Mouse (Mus musculus): Measurements from ENCODE around the gene Msi1.
A peak's percentile ranks its signal among the peaks of the same experiment; 100 is the strongest.

The Msi1 gene

DNA sequence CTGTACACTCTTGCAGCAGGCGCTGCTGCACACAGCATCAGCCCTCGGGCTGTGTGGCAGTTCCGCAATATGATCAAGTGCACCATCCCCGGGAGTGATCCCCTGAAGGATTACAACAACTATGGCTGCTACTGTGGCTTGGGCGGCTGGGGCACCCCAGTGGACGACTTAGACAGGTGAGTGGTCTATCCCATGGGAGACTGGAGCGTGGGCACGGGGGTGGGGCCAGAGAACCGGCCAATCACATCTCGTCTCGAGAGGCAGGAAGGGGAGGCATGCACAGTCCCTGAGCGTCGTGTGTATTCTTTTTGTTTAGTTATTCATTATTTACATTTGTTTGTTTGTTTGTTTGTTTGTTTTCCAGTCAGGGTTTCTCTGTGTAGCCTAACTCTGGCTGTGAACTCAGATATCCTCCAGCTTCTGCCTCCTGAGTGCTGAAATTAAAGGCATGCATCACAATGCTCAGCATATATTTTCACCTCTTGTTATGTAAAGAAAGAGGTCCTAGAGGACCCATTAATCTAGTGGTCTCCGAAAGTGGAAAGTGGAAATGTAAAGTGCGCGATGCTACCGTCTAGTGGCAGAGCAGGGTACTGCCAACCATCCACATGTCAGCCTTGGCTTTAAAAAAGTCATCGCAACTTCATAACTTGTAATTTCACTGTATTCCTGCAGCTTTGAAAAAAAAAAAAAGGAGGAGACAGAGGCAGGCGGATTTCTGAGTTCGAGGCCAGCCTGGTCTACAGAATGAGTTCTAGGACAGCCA lies 41.5 kb downstream of the Msi1 start:
- DNase-seq, result peak; percentile 77

DNA sequence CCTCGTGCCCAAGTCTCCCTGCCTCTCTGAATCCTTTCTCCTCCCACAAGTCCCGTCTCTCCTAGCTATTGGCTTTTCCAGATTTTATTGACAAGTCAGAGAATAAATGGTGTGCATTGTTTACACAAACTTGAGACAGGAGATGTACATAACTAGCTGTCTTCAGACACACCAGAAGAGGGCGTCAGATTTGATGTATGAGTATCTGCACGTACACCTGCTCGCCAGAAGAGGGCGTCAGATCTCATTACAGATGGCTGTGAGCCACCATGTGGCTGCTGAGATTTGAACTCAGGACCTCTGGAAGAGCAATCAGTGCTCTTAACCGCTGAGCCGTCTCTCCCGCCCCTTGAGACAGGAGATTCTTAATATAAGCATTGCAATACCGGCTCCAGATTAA lies 43.8 kb downstream of the Msi1 start:
- DNase-seq, result no peak

DNA sequence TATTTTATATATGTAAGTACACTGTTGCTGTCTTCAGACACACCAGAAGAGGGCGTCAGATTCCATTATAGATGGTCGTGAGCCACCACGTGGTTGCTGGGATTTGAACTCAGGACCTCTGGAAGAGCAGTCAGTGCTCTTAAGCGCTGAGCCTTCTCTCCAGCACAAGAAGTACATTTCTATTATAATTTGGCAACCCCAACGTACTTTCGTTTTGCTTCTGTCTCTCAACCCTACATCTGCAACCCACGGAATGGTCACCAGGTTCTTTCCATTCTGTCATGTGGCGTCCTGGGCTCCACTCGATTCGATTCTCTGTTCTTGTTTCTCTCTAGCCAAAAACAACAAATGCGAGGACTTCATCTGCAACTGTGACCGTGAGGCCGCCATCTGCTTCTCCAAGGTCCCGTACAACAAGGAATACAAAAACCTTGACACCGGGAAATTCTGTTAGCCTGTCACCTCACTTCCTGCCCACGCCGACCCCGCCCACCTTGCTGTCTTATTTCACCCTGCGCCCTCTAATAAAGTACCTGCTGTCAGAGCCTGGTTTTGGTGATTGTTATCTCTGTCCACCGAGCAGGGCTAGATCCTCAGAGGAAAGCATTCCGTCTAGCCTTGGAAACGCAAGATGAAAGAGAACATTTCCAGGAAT lies 44.9 kb downstream of the Msi1 start:
- DNase-seq, result no peak

DNA sequence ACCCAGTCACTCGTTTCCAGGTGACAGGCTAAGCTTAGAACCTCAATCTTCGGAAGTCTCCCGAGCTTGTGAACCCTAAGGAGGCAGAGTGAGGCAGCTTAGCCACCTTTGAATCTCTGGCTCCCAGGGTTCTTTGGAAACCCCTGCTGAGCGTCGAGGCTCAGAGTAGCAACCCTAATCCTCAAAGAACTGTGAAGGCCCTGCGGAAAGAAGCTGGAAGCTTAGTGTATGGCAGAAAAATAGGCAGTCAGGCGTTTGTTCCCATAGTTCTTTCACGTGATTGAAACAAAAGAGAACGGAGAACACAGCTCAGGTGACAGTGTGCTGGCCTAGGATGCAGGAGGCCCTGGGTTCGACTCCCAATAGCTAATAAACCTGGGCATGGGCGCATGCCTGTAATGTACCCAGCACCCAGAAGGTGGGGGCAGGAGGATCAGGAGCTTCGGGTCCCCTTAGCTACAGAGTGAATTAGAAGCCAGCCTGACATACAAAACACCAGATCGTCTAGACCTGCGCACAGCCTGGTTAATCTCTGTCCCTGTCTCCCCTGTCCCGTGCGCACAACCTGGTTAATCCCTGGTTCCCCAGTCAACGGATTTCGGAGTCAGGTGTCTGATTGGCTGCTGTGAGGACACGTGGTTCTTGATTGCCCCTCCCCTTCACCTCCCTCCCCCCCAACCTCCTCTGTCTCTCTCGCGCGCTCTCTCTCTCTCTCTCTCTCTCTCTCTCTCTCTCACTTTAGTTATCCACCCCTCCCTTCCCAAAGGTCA lies 46.1 kb downstream of the Msi1 start:
- DNase-seq, result peak; percentile 50

DNA sequence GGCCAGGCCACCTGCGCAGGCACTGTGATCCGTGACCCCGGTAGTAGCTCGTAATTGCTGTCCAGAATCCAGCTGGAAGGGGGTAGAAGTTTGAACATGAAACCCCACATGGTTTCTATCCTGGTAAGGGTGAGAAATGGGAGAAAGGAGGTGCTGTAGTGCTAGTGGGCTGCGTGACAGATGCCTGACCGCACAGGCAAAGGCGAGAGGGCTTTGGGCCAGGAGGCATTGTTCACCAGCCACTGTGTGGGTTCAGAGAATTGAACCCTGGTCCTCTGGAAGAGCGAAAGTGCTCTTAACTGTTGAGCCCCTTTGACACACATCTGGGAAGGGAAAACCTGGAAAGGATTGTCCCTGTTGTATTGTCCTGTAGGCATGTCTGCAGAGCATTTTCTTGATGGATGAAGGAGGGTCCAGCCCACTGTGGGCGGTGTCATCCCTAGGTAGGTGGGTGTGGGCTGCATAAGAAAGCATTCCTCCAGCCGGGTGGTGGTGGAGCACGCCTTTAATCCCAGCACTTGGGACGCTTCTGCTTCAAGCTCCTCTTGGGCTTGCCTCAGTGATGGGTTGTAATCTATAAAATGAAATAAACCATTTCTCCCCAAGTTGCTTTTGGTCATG lies 46.8 kb downstream of the Msi1 start:
- DNase-seq, result no peak

DNA sequence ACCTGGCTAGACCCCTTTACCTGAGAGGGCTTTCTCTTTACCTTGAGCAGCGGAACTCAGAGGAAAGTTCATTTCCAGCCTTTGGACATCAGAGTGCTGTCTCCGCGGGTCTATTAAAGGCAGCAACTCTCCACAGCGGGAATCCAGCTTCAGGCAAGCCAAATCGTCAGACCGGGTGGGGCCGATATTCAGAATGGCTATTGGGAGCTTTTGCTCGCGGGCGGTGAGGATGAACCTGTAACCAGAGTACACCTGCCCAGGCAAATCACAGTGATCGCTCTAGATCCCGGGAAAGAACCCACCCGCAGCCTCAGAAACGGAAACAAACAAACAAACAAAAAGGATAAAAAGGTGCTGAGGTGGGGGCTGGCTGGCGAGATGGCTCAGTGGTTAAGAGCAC lies 50.2 kb downstream of the Msi1 start:
- DNase-seq, result no peak

DNA sequence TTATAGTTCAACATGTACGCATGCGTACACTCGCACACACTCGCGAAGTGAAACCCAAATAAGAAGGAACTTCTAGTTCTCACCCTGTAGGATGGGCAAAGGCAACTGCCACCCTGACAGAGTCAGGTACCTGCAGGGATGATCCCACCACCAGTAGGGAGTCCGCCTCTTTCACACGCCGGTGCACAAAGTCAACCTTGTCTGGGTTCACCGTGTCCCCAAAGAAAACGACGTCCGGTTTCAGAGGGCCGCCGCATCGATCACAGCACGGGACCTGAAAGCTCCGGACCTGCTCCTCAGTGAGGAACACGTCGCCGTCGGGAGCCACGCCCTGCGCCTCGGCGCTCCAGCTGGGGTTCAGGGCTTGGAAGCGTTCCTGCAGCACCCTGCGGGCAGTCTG lies 50.7 kb downstream of the Msi1 start:
- no peak for DNase-seq

DNA sequence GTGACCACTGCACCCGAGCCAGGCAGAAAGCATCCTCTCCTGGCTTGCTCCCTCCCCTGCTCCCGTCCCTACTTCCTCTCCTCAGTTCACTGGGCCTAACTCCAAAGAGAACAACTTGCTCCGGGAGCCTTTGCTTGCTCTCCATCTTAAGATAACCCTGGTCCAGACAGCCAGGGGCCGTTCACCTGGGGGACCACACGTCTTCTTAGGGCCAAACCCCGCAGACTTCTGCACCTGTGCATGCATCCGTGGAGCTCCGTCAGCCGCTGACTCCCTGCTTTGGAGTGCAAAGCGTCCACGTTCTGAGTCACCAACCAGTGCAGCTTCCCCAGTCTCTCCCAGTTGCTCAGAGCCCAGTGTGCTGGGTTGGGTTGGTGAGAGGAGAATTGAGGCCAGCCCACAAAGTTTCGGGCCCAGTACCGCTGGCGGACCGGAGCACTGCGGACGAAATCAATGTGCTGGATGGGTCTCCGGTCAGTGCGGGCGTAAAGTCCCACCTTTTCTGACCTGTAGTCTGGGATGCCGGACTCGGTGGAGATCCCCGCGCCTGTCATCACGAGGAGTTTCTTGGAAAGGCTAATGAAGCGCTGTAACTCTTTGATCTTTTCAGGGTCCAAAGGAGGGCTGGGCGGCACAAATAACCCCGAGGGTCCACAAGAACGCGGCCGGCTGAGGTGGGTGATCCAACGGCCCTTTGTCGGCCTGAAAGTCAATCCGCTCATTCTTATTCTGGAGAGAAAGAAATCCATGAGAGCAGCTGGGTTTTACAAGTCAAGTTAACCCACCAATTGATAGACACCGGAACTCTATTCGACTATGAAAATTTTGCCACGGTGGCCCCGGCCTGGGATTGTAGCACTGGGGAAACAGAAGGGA lies 53.2 kb downstream of the Msi1 start:
- DNase-seq, result no peak

DNA sequence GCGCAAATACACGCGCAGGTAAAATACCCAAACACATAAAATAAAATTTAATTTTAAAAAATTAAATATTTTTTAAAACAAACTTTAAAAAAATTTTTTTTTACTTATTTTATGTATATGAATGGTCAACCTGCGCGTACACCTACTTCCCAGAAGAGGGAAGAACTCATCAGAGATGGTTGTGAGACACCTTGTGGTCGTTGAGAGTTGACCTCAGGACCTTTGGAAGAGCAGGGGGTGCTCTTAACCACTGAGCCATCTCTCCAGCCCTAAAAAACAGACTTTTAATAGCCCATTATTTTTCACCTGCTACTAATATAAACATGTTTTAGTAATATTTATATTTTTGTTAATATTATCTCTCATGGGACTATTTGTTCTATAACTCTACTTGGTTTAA lies 54.0 kb downstream of the Msi1 start:
- no peak for DNase-seq

DNA sequence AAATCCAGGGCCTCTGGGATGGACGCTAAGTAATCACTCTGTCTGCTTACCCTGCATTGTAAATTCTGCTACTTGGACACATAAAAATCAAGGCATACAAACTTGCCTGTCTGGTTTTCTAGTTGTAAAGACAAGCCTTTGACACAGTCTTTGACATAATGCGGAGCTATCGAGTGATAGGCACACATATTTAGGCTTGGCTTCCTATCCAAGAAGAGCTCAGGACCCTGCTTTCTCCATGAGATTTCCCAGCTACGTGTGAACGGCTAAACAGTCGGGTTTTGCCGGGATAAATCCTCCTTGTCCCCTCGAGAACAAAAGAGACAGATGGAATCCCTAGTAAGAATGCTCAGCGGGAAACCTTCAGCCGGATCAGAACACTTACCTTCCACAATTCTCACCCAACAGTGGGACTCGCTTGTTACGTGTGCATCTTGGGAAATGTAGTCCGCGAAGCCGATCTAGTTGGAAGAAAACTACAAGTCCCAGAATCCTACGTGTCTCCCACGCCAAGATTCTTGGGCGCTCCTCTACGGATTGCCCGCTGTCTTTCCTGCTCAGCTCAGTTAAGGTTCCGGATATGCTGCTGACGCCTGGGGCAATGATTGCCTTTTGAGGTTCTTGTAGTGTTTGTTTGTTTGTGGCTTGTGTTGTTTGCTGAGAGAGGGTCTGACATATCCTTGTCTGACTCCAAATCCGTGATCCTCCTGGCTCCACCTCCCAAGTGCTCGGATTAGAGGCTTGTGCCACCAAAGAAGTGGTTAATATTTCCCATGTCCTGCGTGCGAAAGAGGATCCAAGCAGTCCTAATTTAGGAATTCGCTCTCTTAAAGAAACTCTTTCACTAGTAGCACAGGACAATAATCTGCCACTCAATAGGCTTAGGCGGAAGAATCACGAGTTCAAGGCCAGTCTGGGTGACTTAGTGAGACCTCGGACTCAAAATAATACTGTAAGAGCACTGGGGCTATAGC lies 54.8 kb downstream of the Msi1 start, which contains the start of gene Sirt4:
Sirt4 (minus strand) TSS at position 779 of the 974 bp plus-strand sequence.
- peak; percentile 97 for DNase-seq

DNA sequence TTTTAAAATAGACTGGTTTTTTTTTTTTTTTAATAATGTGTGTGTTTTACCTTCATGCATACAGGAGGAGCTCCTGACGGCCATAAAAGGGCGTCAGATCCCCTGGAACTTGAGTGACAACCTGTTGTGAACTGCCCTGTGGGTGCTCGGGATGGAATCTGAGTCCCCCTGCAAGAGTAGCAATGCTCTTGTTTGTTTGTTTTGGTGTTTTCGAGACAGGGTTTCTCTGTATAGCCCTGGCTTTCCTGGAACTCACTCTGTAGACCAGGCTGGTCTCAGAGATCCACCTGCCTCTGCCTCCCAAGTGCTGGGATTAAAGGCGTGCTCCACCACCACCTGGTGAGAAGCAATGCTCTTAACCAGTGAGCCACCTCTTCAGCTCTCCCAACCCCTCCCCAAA lies 55.6 kb downstream of the Msi1 start:
- DNase-seq, result no peak

DNA sequence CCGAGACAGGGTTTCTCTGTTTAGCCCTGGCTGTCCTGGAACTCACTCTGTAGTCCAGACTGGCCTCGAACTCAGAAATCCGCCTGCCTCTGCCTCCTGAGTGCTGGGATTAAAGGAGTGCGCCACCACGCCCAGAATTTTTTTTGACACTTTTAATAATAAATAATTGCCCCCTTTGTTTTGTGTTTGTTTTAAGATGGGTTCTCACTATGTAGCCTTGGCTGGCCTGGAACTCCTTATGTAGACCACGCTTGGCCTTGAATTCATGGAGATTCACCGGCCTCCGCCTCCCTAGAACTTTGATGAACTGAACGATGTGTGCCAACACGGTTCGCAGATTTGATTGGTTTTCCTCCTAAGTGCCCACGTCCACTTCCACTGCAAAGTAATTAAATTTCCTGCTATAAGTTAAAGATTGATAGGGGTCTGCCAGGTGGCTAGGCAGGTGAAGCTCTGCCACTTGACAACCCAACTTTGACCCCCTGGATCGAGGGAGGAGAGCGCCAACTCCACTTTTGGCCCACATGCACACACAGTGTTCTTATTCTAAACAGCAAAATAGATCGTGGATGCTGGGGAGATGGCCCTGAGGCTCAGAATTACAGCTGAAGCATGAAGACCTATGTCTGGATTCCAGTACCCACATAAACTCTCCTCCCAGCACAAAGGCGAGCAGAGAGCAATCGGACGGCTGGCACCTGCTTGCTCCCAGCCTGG lies 56.2 kb downstream of the Msi1 start:
- DNase-seq, result no peak

DNA sequence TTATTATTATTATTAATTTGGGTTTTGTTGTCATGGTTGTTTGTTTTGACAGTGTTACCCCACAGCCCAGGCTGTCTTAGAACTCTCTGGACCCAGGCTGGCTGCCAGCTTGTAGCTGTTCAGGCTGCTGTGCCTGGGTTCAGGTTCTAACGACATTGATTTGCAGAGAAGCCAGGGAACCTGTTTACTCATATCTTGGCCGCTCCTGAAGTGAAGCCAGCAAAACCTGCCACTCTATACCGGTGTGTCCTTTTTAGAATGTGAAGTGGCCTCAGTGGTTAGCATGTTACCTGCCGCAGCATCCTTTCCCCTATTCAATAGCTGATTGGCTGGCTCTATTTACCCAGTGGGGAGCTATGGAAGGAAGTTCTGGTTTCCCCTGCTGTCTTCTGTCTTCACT lies 57.3 kb downstream of the Msi1 start:
- DNase-seq, result no peak

DNA sequence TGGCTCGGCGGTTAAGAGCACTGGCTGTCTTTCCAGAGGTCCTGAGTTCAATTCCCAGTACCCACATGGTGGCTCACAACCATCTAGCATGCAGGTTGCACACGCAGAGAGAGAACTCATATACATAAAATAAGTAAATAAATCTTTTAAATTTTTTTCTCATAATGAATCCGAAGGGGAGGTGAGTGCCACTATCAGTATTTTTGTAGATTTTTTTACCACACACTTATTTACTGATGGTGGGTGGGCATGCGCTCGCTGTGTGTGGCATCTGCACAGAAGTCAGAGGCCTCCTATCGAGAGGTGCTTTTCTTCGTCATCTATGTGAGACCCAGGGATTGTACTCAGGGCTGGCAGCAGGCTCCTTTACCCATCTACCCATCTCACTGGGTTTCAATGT lies 58.0 kb downstream of the Msi1 start:
- DNase-seq, result no peak

DNA sequence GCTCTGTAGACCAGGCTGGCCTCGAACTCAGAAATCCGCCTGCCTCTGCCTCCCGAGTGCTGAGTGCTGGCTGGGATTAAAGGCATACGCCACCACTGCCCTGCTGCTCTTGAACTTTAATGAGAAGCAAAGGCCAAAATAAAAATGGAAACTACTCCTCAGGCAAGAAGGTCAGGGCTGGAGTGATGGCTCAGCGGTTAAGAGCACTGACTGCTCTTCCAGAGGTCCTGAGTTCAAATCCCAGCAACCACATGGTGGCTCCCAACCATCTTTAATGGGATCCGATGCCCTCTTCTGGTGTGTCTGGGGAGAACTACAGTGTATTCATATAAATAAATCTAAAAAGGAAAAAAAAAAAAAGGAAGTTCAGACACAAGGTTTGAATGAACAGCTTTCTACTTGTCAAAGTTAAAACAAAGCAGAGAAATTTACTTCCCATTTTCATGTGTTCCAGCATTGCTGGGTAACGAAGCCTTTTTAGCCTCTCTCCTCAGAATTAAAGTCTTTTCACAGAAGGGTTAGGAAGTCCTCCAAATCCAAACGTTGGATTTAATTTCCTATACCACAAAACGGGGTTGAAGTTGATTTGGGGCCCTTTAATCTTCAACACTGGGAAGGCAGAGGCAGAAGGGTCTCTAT lies 58.7 kb downstream of the Msi1 start:
- DNase-seq, result no peak

DNA sequence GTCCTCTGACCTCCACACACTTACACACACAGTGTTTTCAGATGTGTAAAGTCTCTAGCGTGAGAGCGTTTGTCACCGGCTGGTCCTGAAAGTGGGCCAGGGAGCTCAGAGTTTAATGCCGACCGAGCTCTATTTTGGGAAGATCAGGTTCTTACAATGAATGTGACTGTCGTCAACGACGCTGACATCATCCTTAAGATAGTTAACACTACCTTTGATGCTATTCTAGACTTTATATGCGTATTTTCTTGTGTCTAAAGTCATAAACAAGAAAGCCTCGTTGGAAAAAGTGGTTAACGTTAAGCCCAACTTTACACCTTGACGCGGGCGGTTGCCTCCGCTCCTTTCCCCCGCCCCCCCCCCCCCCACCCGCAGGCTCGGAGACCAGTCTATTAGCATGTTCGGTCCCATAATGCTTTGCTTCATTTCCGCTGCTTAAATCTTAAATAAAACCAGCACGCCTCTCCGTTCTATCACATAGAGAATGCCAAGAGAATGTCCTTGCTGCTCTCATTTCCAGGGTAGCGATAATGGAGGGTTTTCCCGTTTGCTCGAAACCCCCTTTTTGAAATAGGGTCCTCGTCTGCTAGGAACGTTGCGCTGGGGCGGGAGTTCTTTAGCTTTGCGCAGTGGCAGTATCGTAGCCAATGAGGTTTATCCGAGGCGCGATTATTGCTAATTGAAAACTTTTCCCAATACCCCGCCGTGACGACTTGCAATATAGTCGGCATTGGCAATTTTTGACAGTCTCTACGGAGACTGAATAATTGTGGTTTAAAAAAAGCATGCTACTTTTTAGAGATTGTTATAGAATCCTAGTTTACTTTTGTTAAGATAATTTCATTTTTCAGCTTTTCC lies 59.7 kb downstream of the Msi1 start:
- DNase-seq, result peak; percentile 90

DNA sequence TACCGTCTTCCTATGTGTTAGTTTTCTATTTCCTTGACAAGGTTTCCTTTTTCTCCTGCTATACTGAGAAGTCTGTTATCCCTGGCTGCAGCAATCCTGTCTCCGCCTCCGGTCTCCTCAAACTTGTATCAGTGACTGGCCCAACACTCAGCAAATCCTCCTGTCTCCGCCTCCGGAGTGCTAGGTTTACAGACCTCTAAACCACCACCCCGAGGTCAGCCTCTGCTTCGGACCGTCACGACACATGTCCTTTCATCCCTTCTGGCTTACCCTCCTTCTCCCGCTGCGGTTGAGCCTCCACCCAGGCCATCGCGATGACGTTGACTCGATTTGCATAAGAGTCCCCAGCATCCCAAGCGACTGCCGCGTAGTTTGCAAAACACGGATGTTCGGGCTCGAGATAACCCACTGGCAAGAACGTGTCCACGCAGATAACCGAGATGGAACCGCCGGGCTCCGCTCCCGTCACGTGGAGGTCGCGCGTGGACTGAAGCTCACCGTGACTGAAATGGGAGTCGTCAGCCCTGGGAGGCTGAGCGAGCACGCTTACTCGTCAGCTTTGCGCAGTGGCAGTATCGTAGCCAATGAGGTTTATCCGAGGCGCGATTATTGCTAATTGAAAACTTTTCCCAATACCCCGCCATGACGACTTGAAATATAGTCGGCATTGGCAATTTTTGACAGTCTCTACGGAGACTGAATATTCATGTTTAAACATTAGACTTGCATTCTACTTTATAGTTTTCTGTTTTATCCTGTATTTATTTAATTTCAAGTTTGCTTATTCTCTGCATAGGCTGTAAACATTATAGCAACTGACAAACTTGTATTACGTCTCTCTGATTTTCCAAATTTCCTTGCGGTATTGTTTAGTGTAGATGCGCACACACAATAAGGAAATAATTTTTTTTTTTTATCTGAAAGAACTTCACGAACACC lies 60.6 kb downstream of the Msi1 start:
- DNase-seq, result peak; percentile 92

DNA sequence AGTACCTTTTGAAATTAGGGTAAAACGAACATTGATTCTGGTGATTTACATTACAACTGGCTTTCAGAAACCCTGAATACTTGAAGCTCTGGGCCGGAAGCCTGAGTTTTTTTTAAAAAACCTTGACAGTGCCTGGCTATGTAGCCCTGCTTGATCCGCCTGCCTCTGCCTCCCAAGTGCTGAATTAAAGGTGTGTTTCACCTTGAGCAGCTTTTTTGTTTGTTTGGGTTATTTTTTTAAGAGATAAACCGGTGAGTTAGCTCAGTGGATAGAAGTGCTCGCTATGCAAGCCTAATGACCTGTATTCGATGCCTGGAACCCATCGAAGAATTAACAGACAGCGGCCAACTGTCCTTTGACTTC lies 61.2 kb downstream of the Msi1 start:
- no peak for DNase-seq
